Mouse (Mus musculus) megakaryocyte, embryonic 14.5 days (primary cell): Measurements from ENCODE around the gene Zbtb22.

ENCODE experiments used
- FLI1 ChIP-seq: IDR thresholded peaks from 2 replicates; pipeline ENCODE4 v1.6.1; 2012; ENCODE audit warnings: low read length, inconsistent platforms, mixed read lengths
- GATA1 ChIP-seq: IDR thresholded peaks from 3 replicates; pipeline ENCODE4 v1.6.1; 2012; ENCODE audit warnings: mixed read lengths, low read length, inconsistent platforms, borderline replicate concordance

GRCm38 (mm10) chr17:33909869-33910250 lies 5.8 kb upstream of the Zbtb22 start:
- TF ChIP-seq GATA1 (no peak), FLI1 (no peak)
